Mouse (Mus musculus): ENCODE results near the gene Tlx2.

DNA sequence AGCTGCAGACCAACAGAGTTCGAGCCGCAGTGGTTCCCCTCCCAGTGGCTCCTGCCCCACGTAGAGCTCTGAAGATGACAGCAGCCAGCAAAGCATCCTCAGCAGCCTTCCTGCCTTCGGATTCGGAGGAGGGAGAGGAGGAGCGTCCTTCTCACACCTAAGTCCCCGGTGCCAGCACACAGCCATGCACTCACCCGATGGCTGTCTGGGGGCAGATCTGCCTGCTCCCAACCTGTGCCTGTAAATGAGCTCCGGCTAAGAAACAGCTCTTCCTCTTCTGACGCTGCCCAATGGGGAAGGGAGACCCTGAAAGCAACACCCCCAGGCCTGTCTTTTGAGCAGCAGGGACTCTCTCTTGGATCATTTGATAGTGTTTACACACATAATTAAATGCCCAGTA, 40.3 kb downstream of the Tlx2 start:
- no peak for TF ChIP-seq POLR2A (IDR thresholded peaks at IDR 0.05; ENCODE audit: borderline replicate concordance, low read depth, low read length)
- no peak for TF ChIP-seq CTCF (IDR thresholded peaks at IDR 0.05; ENCODE audit: low read depth, low read length)

All from bone marrow macrophage, adult 2 months (primary cell).